Mouse (Mus musculus): ENCODE measurements around the gene Csf2rb.

DNA sequence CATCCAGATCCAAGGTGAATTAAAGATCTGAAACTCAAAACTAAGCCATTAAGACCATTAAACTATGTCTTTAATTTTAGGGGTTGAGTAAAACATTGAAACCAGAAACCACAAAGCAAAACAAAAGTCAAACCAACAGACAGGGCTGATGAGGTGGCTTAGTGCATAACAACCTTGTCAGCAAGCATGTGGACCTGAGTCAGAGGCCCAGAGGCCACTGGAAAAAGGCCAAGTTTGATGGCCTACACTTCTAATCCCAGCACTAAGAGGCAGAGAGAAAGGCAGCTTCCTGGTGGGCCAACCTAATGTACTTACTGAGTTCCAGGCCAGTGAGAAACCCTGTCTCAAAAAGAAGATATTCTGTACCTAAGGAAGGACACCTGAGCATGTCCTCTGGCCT is 24.8 kb upstream of the Csf2rb start:
- TF ChIP-seq POLR2A (IDR thresholded peaks at IDR 0.05; ENCODE audit: extremely low read depth, insufficient read depth, low read length): no peak
- TF ChIP-seq CTCF (IDR thresholded peaks at IDR 0.05; ENCODE audit: low read depth, low read length): no peak
